Mouse (Mus musculus): ENCODE measurements around the gene Ostn. TPM values are rescaled to one million over a fixed set of nuclear protein-coding genes. Genes with fewer than 3 reads are reported as not detected.

The Ostn gene
- polyA plus RNA-seq, 1 experiment from 2014 or later = not detected

GRCm38 (mm10) chr16:27395251-27396037, 88.2 kb downstream of the Ostn start:
- H3K27me3 ChIP-seq (replicated peaks; ENCODE audit: control insufficient read depth, insufficient read depth, low read length) = no peaks in the 10 kb centered on the region
- no peak overlapping the region for H3K27ac ChIP-seq (ENCODE audit: low read depth, low read length)
- no peaks in the 10 kb centered on the region for H3K36me3 ChIP-seq (ENCODE audit: control insufficient read depth, insufficient read depth, low read length)
- H3K4me2 ChIP-seq (ENCODE audit: low read length) = no peak overlapping the region
- H3K4me3 ChIP-seq (ENCODE audit: low read length) = no peak overlapping the region
- WGBS = 92% methylated on average over 4 of the region's 4 CpGs
- ATAC-seq = no peak
- no peak overlapping the region for H3K9ac ChIP-seq (ENCODE audit: low read depth, low read length)
- H3K9me3 ChIP-seq (ENCODE audit: control insufficient read depth, low read length) = peaks cover 4% of the 10 kb centered on the region; the same call in 1 of the 2 replicates
- peaks cover 10% of the 10 kb centered on the region for H3K4me1 ChIP-seq (ENCODE audit: control insufficient read depth, insufficient read depth, low read depth, low read length)

DNA sequence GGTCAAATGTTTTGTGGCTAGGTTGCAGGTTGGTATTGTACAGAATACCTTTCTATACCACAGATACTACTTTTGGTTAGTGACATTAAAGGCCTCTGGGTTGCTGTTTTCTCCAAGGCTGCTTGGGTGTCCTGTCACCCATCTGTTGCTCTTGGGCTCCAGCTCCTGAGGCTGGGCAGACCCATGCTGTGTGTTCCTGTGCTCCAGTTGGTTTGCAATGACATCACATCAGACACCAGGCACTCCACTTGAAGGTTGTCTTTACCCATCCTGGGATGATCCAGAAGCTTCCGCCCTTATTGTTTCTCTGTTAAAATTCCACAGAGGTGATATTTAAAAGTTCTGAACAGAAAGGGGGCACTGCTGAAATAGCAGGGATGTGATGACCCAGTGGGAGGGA, 89.7 kb downstream of the Ostn start:
- H3K4me2 ChIP-seq (ENCODE audit: low read length) = no peak overlapping the region
- H3K27ac ChIP-seq (ENCODE audit: low read depth, low read length) = no peak overlapping the region
- H3K4me3 ChIP-seq (ENCODE audit: low read length) = no peak overlapping the region
- ATAC-seq = no peak
- peaks cover 4% of the 10 kb centered on the region; the same call in 1 of the 2 replicates for H3K9me3 ChIP-seq (ENCODE audit: control insufficient read depth, low read length)
- no peaks in the 10 kb centered on the region for H3K36me3 ChIP-seq (ENCODE audit: control insufficient read depth, insufficient read depth, low read length)
- H3K4me1 ChIP-seq (ENCODE audit: control insufficient read depth, insufficient read depth, low read depth, low read length) = peaks cover 1% of the 10 kb centered on the region
- no peak overlapping the region for H3K9ac ChIP-seq (ENCODE audit: low read depth, low read length)
- 90% methylated on average over 1 of the region's 1 CpGs for WGBS
- H3K27me3 ChIP-seq (replicated peaks; ENCODE audit: control insufficient read depth, insufficient read depth, low read length) = no peaks in the 10 kb centered on the region

GRCm38 (mm10) chr16:27399026-27399718, 91.9 kb downstream of the Ostn start:
- Histone ChIP-seq H3K27me3 (replicated peaks; ENCODE audit: control insufficient read depth, insufficient read depth, low read length) (no peaks in the 10 kb centered on the region), H3K4me2 (ENCODE audit: low read length) (no peak overlapping the region), H3K4me3 (ENCODE audit: low read length) (no peak overlapping the region), H3K36me3 (ENCODE audit: control insufficient read depth, insufficient read depth, low read length) (no peaks in the 10 kb centered on the region), H3K9ac (ENCODE audit: low read depth, low read length) (no peak overlapping the region), H3K4me1 (ENCODE audit: control insufficient read depth, insufficient read depth, low read depth, low read length) (no peaks in the 10 kb centered on the region), H3K9me3 (ENCODE audit: control insufficient read depth, low read length) (peaks cover 4% of the 10 kb centered on the region; the same call in 1 of the 2 replicates), H3K27ac (ENCODE audit: low read depth, low read length) (no peak overlapping the region)
- 88% methylated on average over 3 of the region's 3 CpGs for WGBS
- no peak for ATAC-seq

GRCm38 (mm10) chr16:27399719-27400253, 92.5 kb downstream of the Ostn start:
- H3K27ac ChIP-seq (ENCODE audit: low read depth, low read length) = no peak overlapping the region
- no peak overlapping the region for H3K9ac ChIP-seq (ENCODE audit: low read depth, low read length)
- no peak overlapping the region for H3K4me2 ChIP-seq (ENCODE audit: low read length)
- ATAC-seq = no peak
- WGBS = 87% methylated on average over 6 of the region's 6 CpGs
- no peaks in the 10 kb centered on the region for H3K27me3 ChIP-seq (replicated peaks; ENCODE audit: control insufficient read depth, insufficient read depth, low read length)
- no peak overlapping the region for H3K4me3 ChIP-seq (ENCODE audit: low read length)
- H3K9me3 ChIP-seq (ENCODE audit: control insufficient read depth, low read length) = peaks cover 4% of the 10 kb centered on the region; the same call in 1 of the 2 replicates
- no peaks in the 10 kb centered on the region for H3K4me1 ChIP-seq (ENCODE audit: control insufficient read depth, insufficient read depth, low read depth, low read length)
- H3K36me3 ChIP-seq (ENCODE audit: control insufficient read depth, insufficient read depth, low read length) = no peaks in the 10 kb centered on the region

Other genes starting within 250 kb of the Ostn start
- 7.5 and 7.6 TPM in 2 replicates for gene Uts2b, start 62.8 kb downstream of the Ostn start, polyA plus RNA-seq (2015; fragmentation: Nextera tagmentation; extraction: Ambion mirVana)
- 32.7 and 39.5 TPM in 2 replicates for gene Ccdc50, start 81.4 kb downstream of the Ostn start, polyA plus RNA-seq (2015; fragmentation: Nextera tagmentation; extraction: Ambion mirVana)

All from hindbrain, embryonic 16.5 days (tissue).